Mouse (Mus musculus): ENCODE measurements at regions not wholly inside any gene's neighbourhood (a gene's known extent, or its start where the extent isn't known, plus 50 kb on each side); places are given as distances from the start of the nearest gene placed in this dataset.

DNA sequence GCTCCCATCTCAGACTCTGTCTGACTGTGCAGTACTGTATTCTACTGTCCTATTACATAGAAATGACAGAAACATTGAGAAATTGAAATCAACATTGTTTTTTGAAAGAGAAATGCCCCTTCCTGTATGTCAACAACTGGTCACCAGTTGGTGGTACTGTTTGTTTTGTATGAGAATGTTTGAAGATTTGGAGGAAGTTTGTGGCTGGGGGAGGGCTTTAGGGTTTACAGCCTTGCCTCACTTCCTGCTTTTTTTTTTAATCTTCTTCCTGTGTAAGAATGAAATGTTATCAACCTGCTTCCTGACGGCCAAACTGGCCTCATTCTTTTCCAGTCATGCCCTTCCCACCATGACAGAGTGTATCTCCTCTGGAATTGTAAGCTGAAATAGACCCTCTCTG lies 161.3 kb downstream of the Kcnj2 start:
- TF ChIP-seq POLR2A (IDR thresholded peaks at IDR 0.05; ENCODE audit: insufficient read length, low read depth) (no peak), USF1 (IDR thresholded peaks at IDR 0.05; ENCODE audit: low read depth) (no peak), TCF12 (IDR thresholded peaks at IDR 0.05; ENCODE audit: insufficient read depth, poor library complexity, severe bottlenecking) (no peak), POLR2AphosphoS2 (IDR thresholded peaks at IDR 0.05; ENCODE audit: insufficient read length, low read depth) (no peak), MAX (IDR thresholded peaks at IDR 0.05; ENCODE audit: low read depth) (no peak), MYOG (IDR thresholded peaks at IDR 0.05; ENCODE audit: control insufficient read depth in 1 of 3, insufficient read depth in 1 of 3, insufficient read length in 2 of 3, low read depth in 2 of 3) (no peak), E2F4 (IDR thresholded peaks at IDR 0.05; ENCODE audit: insufficient read depth) (no peak), CEBPB (IDR thresholded peaks at IDR 0.05; ENCODE audit: insufficient read depth, poor library complexity, severe bottlenecking) (no peak)
